Comparison of ENCODE assay signal across 8 mouse cellular contexts in the genomic region with DNA sequence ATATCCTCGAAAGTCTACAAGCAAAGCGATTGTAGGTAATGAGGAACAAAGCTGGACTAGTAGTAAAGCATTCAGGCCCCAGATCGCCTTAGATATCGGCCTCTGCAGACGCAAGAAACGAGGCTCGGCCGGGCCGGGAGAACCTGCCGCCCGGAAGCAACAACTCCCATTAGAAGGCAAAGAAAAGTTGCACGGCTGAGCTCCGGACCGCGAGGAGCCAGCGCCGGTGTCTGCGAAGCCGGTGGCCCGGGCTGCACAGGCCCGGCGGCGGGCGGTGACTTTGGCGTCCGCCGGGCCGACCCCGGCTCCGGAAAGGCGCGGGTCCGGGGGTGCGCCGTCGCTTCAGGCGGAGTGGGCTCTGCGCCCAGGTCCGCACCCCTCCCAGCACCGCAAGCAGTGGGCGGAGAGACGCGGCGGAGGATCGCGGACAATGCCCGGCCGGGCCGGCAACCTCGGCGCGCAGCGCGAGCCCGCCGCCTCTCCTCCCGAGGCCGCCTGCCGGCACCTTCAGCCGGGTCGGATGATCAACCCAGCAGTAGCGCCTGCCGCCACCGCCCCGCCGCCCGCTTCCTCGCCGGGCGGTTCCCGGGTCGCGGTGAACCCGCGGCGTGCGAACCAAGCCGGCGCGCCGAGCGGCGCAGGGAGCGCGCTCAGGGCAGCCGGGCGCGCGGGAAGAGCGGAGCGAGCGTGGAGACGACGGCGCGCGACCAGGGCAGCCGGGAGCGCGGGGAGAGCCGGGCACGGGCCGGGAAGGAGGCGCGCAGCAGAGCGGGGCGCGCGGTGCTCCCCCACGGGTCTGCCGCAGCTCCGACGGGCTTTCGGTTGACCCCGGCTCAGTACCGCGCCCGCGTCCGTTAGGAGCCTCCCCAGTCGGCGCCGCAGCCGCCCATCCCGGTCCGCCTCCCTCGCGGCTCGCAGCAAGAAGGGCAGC. TPM values are rescaled to one million over a fixed set of nuclear protein-coding genes. Genes with fewer than 3 reads are reported as not detected.
DNase-seq lines count a peak whose midpoint lies in the region; ATAC-seq and TF ChIP-seq lines count a peak whose summit lies in the region.

No protein-coding gene starts in this region.

- WGBS in bone marrow, adult 2 months = under 1% methylated on average over 129 of the region's 129 CpGs
- under 1% methylated on average over 125 of the region's 129 CpGs for WGBS in embryonic facial prominence, embryonic 15.5 days
- under 1% methylated on average over 105 of the region's 129 CpGs for WGBS in liver, embryonic 11.5 days
- under 1% methylated on average over 107 of the region's 129 CpGs for WGBS in stomach, embryonic 14.5 days

- H3K4me1 ChIP-seq in bone marrow, adult 2 months (ENCODE audit: control insufficient read depth, insufficient read depth, low read length) = peaks cover 1% of the 10 kb centered on the region; the same call in 1 of the 2 replicates
- H3K4me1 ChIP-seq in embryonic facial prominence, embryonic 15.5 days = peaks cover 18% of the 10 kb centered on the region; the same call in 1 of the 2 replicates
- peaks cover 34% of the 10 kb centered on the region for H3K4me1 ChIP-seq in liver, embryonic 11.5 days (replicated peaks; ENCODE audit: control insufficient read depth, insufficient read depth, low read length)
- no peaks in the 10 kb centered on the region for H3K4me1 ChIP-seq in stomach, embryonic 14.5 days (ENCODE audit: control insufficient read depth, insufficient read depth, low read length)

- H3K9me3 ChIP-seq in embryonic facial prominence, embryonic 15.5 days (replicated peaks) = no peaks in the 10 kb centered on the region
- H3K9me3 ChIP-seq in liver, embryonic 11.5 days (ENCODE audit: control insufficient read depth, low read length) = no peaks in the 10 kb centered on the region
- no peaks in the 10 kb centered on the region for H3K9me3 ChIP-seq in stomach, embryonic 14.5 days (ENCODE audit: control insufficient read depth, low read depth, low read length)

- DNase-seq in CD4-positive helper T cell, adult 2 months (ENCODE audit: low read depth, low spot score) = peak; percentile 72
- DNase-seq in heart, adult 9 months (ENCODE audit: low spot score in 2 of 2) = peak; percentile 50 to 58
- DNase-seq in kidney, adult 9 months = peak; percentile 56
- peak; percentile 66 for DNase-seq in liver, embryonic 11.5 days (ENCODE audit: low spot score)
- peak; percentile 67 for DNase-seq in naive thymus-derived CD4-positive, alpha-beta T cell, adult 2 months (ENCODE audit: low read depth)

- TF ChIP-seq POLR2A in bone marrow, adult 2 months (IDR thresholded peaks at IDR 0.05; ENCODE audit: borderline replicate concordance, control insufficient read depth, low read depth, low read length) = peak; percentile 34; the same call in 1 of the 2 replicates

- peak overlapping the region; percentile 60 for H3K9ac ChIP-seq in embryonic facial prominence, embryonic 15.5 days
- peak overlapping the region; percentile 90 for H3K9ac ChIP-seq in liver, embryonic 11.5 days (ENCODE audit: low read depth, low read length)
- peak overlapping the region; percentile 81 for H3K9ac ChIP-seq in stomach, embryonic 14.5 days (replicated peaks; ENCODE audit: low read depth, low read length)

- H3K27ac ChIP-seq in bone marrow, adult 2 months (ENCODE audit: control insufficient read depth, insufficient read depth, low read depth, low read length, poor library complexity) = peak overlapping the region; percentile 95
- peak overlapping the region; percentile 98 for H3K27ac ChIP-seq in embryonic facial prominence, embryonic 15.5 days (replicated peaks)
- peak overlapping the region; percentile 82 for H3K27ac ChIP-seq in liver, embryonic 11.5 days (ENCODE audit: low read depth, low read length)
- H3K27ac ChIP-seq in stomach, embryonic 14.5 days (ENCODE audit: low read length) = peak overlapping the region; percentile 90

- peak overlapping the region; percentile 80 for H3K4me3 ChIP-seq in bone marrow, adult 2 months (replicated peaks; ENCODE audit: control insufficient read depth, low read depth, low read length)
- peak overlapping the region; percentile 97 for H3K4me3 ChIP-seq in embryonic facial prominence, embryonic 15.5 days (replicated peaks)
- peak overlapping the region; percentile 89 for H3K4me3 ChIP-seq in liver, embryonic 11.5 days (ENCODE audit: low read depth, low read length)
- H3K4me3 ChIP-seq in stomach, embryonic 14.5 days (ENCODE audit: low read depth, low read length) = peak overlapping the region; percentile 82

- peak overlapping the region; percentile 65 for H3K4me2 ChIP-seq in embryonic facial prominence, embryonic 15.5 days (replicated peaks)
- H3K4me2 ChIP-seq in liver, embryonic 11.5 days = peak overlapping the region; percentile 86
- peak overlapping the region; percentile 51 for H3K4me2 ChIP-seq in stomach, embryonic 14.5 days (replicated peaks; ENCODE audit: low read depth, low read length)

- no peak for TF ChIP-seq CTCF in bone marrow, adult 2 months (IDR thresholded peaks at IDR 0.05; ENCODE audit: control insufficient read depth, insufficient read depth, low read length)

- no peaks in the 10 kb centered on the region for H3K36me3 ChIP-seq in embryonic facial prominence, embryonic 15.5 days
- H3K36me3 ChIP-seq in liver, embryonic 11.5 days (ENCODE audit: control insufficient read depth, insufficient read depth, low read length) = no peaks in the 10 kb centered on the region
- H3K36me3 ChIP-seq in stomach, embryonic 14.5 days (ENCODE audit: control insufficient read depth, insufficient read depth, low read length) = no peaks in the 10 kb centered on the region

- ATAC-seq in embryonic facial prominence, embryonic 15.5 days (ENCODE audit: insufficient number of reproducible peaks, low FRiP score, low TSS enrichment, low read depth) = peak; percentile 71
- peak; percentile 44 for ATAC-seq in liver, embryonic 11.5 days (replicated peaks; ENCODE audit: low FRiP score)
- peak; percentile 34 for ATAC-seq in stomach, embryonic 14.5 days (ENCODE audit: insufficient number of reproducible peaks, insufficient read depth, low FRiP score, low read depth)

- no peaks in the 10 kb centered on the region for H3K27me3 ChIP-seq in embryonic facial prominence, embryonic 15.5 days
- no peaks in the 10 kb centered on the region for H3K27me3 ChIP-seq in liver, embryonic 11.5 days (replicated peaks; ENCODE audit: control insufficient read depth, insufficient read depth, low read length)
- no peaks in the 10 kb centered on the region for H3K27me3 ChIP-seq in stomach, embryonic 14.5 days (ENCODE audit: control insufficient read depth, insufficient read depth, low read length)

RNA-seq across cellular contexts. Expression of a gene that starts 0.8 kb away (rescaled TPM):
- polyA plus RNA-seq in bone marrow, adult 2 months (2011; ENCODE audit: insufficient read depth, insufficient read length, low replicate concordance, missing spikeins) = 88.1 and 157 TPM in 2 replicates
- 30.8 and 31.3 TPM in 2 replicates for polyA plus RNA-seq in embryonic facial prominence, embryonic 15.5 days (2015; fragmentation: Nextera tagmentation; extraction: Ambion mirVana)
- polyA plus RNA-seq in liver, embryonic 11.5 days (2014; fragmentation: Nextera tagmentation; extraction: Ambion mirVana) = 35.4 and 39.7 TPM in 2 replicates
- polyA plus RNA-seq in stomach, embryonic 14.5 days (2014; fragmentation: Nextera tagmentation; extraction: Ambion mirVana) = 32.0 and 33.4 TPM in 2 replicates

RNA-seq across cellular contexts. Expression of a gene that starts 37.0 kb away (rescaled TPM):
- 136 and 217 TPM in 2 replicates for polyA plus RNA-seq in bone marrow, adult 2 months (2011; ENCODE audit: insufficient read depth, insufficient read length, low replicate concordance, missing spikeins)
- polyA plus RNA-seq in embryonic facial prominence, embryonic 15.5 days (2015; fragmentation: Nextera tagmentation; extraction: Ambion mirVana) = 234 and 236 TPM in 2 replicates
- 170 and 171 TPM in 2 replicates for polyA plus RNA-seq in liver, embryonic 11.5 days (2014; fragmentation: Nextera tagmentation; extraction: Ambion mirVana)
- 138 and 148 TPM in 2 replicates for polyA plus RNA-seq in stomach, embryonic 14.5 days (2014; fragmentation: Nextera tagmentation; extraction: Ambion mirVana)

Comparison
In these comparisons a context has a peak if more than half of its experiments do, and no peak if none do; other contexts are left out.
1. Peak in every context shown above with its lines: DNase-seq, ATAC-seq, H3K4me3 ChIP-seq and H3K27ac ChIP-seq.